Mouse (Mus musculus): ENCODE data around the gene Cyb5r3. TPM values are rescaled to one million over a fixed set of nuclear protein-coding genes. Genes with fewer than 3 reads are reported as not detected.

Cyb5r3 gene
- polyA plus RNA-seq, 1 experiment from 2014 or later: 218 TPM

DNA sequence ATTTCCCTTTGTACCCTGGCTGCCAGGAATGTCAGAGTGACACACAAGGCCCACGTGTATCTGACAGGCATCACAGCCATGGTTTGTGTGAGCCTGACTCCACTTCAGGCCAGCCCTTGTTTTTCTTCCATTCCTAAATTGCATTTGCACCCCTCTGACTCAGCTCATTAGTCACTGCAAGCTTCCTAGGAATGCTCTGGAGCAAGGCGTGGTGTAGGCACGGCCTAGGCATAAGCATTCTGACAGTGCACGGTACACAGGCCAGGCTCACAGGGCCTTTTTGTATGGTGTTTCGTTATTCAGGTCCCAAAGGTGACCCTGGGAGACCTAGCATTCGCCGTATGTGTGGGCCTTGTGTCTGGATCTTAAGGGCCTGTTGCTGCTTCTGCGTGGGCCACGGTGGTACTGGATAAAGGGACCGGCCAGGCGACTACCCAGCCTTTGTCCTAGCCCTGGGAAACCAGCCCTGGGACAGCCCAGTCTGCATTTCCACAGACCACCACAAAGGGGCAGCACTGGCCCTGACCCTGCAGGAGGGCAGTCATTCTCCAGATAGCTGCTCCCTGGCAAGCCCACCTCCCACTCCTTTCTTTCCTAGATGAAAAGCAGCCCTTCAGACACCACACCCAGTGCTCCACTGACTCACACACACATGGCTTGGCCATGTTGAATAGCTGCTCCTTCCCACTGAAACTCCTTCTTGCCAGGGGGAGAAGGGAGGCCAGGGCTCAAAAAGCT lies 15.3 kb downstream of the Cyb5r3 start:
- H3K9me3 ChIP-seq (replicated peaks): no peaks in the 10 kb centered on the region
- peak overlapping the region; percentile 52 for H3K27ac ChIP-seq (replicated peaks)
- peaks cover 26% of the 10 kb centered on the region for H3K4me1 ChIP-seq
- H3K36me3 ChIP-seq: peaks cover 89% of the 10 kb centered on the region
- H3K27me3 ChIP-seq (ENCODE audit: low read depth, poor library complexity, severe bottlenecking): no peaks in the 10 kb centered on the region
- no peak overlapping the region for H3K4me3 ChIP-seq
- DNase-seq (ENCODE audit: low spot score): peak; percentile 66
- 75% methylated on average over 11 of the region's 11 CpGs for WGBS

DNA sequence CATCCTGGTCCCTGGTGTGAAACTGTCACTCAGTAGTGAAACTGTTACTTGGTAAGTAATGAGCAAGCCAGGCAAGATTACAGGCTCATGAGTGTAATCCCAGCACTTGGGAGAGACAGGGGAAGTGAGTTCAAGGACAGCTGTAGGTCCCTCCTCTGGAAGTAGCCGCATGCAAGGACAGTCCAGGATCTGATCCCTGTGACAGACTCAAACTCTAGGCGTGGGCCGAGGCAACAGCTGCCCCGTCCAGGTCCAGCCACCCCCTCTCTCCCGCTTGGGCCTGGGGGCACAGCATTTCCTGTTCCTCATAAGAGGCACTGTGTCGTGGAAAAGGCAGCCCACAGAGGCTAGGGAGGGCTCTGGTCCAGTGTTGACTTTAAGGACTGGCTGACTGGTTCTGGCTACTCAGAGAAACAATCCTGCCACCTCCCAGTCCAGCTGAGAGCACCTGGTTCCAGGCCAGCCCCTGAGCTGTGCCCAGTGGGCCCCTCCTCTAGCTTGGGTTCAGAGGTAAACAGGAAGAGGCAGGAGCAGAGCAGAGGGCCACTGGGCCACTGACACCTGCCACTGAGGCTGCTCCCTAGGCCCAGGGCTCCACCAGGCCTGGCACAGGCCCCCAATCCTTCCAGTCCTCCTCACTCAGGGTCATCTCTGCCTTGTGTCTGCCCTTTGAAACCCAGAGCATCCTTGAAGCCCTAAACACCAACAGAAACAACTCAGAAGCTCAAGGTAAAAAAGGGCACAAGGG lies 16.5 kb downstream of the Cyb5r3 start:
- H3K36me3 ChIP-seq: peaks cover 78% of the 10 kb centered on the region

DNA sequence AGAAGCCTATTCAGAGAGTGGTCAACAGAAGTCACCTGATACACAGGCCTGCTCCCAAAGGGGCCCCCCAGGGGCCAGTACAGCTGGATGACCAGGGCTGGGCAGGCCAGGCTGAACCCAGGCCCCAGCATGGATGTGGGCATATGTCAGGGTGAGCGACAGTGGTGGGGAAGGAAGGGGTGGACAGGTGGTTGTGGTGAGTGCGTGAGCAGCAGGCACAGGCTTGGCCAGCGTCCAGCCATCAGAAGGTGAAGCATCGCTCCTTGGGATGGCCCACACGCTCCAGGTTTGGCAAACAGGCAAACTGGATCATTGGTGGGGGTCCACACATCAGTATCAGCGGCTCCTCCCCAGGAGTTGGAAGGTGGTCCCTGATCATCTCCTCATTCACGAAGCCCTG lies 18.1 kb downstream of the Cyb5r3 start:
- H3K27me3 ChIP-seq (ENCODE audit: low read depth, poor library complexity, severe bottlenecking): no peaks in the 10 kb centered on the region

More for the DNA sequence above, 16.5 kb downstream of the Cyb5r3 start:
- Histone ChIP-seq H3K9me3 (replicated peaks) (no peaks in the 10 kb centered on the region), H3K4me3 (no peak overlapping the region), H3K4me1 (peaks cover 14% of the 10 kb centered on the region), H3K27me3 (ENCODE audit: low read depth, poor library complexity, severe bottlenecking) (no peaks in the 10 kb centered on the region), H3K27ac (replicated peaks) (no peak overlapping the region; the same call in 1 of the 2 replicates)
- no peak for DNase-seq (ENCODE audit: low spot score)
- 86% methylated on average over 6 of the region's 6 CpGs for WGBS

DNA sequence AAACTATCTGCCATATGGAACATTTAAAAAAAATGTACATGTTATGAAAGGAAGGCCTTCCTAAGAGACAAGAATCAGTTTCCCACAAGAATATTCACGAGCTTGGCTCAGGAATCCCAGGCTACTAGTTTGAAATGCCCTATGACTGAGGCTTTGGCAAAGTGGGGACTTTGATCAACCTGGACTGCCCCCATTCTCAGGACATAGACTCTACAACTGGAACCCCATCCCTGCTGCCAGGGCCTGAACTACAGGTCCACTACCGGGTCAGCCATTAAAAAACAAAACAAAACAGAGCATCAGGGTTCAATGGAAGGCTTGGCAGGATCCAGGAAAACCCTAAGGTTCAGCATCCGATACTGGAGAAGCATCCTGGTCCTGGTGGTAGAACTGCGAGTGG lies 21.7 kb downstream of the Cyb5r3 start:
- Histone ChIP-seq H3K9me3 (replicated peaks) (no peaks in the 10 kb centered on the region), H3K4me3 (no peak overlapping the region), H3K27me3 (ENCODE audit: low read depth, poor library complexity, severe bottlenecking) (no peaks in the 10 kb centered on the region), H3K27ac (replicated peaks) (no peak overlapping the region), H3K4me1 (peaks cover 14% of the 10 kb centered on the region), H3K36me3 (peaks cover 47% of the 10 kb centered on the region)
- no peak for DNase-seq (ENCODE audit: low spot score)
- 90% methylated on average over 4 of the region's 4 CpGs for WGBS

More for the DNA sequence above, 18.1 kb downstream of the Cyb5r3 start:
- no peak overlapping the region for H3K27ac ChIP-seq (replicated peaks)
- 92% methylated on average over 7 of the region's 7 CpGs for WGBS
- DNase-seq (ENCODE audit: low spot score): no peak
- H3K36me3 ChIP-seq: peaks cover 62% of the 10 kb centered on the region
- H3K4me1 ChIP-seq: peaks cover 9% of the 10 kb centered on the region
- no peak overlapping the region for H3K4me3 ChIP-seq
- no peaks in the 10 kb centered on the region for H3K9me3 ChIP-seq (replicated peaks)

DNA sequence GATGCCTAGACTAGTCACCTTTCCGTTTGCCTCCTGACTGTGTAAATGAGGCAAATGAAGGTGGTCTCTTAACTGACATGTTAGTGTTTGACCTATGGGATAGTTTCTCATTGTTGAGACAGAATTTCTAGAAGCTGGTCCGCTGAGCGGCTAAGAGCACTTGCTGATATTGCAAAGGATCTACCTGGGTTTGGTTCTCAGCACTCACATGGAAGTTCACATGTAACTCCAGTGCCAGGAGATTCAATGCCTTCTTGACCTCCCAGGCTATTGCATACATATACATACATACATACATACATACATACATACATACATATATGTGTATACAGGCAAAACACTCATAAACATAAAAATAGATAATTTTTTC lies 22.3 kb downstream of the Cyb5r3 start:
- no peak for DNase-seq (ENCODE audit: low spot score)
- Histone ChIP-seq H3K36me3 (peaks cover 47% of the 10 kb centered on the region), H3K27me3 (ENCODE audit: low read depth, poor library complexity, severe bottlenecking) (no peaks in the 10 kb centered on the region), H3K4me1 (peaks cover 14% of the 10 kb centered on the region), H3K27ac (replicated peaks) (peak overlapping the region; percentile 99), H3K4me3 (peak overlapping the region; percentile 99), H3K9me3 (replicated peaks) (no peaks in the 10 kb centered on the region)
- WGBS: 22% methylated on average over 3 of the region's 3 CpGs

DNA sequence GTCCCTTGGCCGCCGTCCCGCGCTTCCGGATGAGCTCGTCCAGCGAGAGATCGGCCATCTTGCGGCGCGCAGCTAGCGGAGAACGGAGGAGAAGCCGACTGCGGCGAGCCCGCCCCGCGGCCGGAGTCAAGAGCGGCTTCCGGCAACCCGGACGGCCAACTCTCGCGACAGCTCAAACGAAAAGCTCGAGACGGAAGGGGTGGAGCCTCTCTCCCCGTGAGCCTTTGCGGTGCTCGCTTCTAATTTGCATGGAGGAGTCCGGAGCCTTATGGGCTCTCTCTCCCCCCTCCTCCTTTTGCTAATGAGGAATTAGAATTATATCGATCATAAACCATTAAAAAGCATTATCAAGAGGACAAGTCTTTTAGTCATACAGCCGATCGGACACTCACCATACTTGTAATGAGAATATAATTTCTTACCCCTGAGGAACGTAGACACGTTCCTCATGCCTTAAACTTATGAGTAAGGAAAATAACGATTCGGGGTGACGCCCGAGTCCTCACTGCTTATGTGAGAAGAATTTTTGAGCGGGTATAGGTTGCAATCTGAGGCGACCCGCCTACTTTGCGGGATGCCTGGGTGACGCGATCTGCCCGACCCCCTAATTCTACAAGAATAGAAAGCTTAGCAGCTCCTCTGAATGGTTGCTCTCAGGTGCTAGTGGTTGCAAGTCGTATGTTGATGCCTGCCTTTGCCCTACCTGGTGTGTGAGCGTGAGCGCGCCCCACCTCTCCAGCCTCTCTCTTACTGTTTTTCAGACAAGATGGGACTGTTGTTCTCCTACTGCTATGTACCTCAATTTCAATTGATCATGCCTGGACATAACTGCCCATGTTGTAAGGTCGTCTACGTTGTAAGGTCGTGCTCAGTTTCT lies 23.0 kb downstream of the Cyb5r3 start, which contains the start of gene Poldip3:
Gene Poldip3 (minus strand): TSS at position 189 of the 877 bp plus-strand sequence.
- Histone ChIP-seq H3K27ac (replicated peaks) (peak within 1 kb of the TSS; percentile 99), H3K4me3 (peak within 1 kb of the TSS; percentile 99), H3K4me1 (peaks cover 14% of the 10 kb centered on the region), H3K9me3 (replicated peaks) (no peaks in the 10 kb centered on the region), H3K36me3 (peaks cover 49% of the 10 kb centered on the region), H3K27me3 (ENCODE audit: low read depth, poor library complexity, severe bottlenecking) (no peaks in the 10 kb centered on the region)
- DNase-seq (ENCODE audit: low spot score): peak; percentile 97
- WGBS: under 1% methylated on average over 56 of the region's 56 CpGs

DNA sequence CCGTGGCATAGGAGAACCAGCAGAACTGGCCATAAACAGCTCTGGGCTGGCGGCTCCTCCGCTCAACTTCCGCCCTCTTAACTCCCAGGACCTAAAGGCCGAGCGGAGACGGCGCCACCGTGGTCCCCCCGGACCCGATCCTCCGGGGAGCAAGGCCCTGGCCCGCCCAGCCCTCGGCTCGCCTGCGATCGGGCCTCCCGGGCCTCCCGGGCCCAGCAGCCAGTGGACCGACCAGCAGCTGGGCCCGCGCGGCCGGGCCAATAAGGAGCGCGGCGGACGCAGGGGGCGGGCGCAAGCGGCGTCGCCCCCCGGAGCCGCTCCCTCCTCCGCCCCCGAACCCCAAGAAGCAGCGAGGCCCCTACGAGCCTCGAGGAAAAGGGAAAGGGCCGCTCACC lies 23.6 kb downstream of the Cyb5r3 start:
- WGBS: under 1% methylated on average over 41 of the region's 41 CpGs
- H3K27ac ChIP-seq (replicated peaks): peak overlapping the region; percentile 99
- no peak for DNase-seq (ENCODE audit: low spot score)

DNA sequence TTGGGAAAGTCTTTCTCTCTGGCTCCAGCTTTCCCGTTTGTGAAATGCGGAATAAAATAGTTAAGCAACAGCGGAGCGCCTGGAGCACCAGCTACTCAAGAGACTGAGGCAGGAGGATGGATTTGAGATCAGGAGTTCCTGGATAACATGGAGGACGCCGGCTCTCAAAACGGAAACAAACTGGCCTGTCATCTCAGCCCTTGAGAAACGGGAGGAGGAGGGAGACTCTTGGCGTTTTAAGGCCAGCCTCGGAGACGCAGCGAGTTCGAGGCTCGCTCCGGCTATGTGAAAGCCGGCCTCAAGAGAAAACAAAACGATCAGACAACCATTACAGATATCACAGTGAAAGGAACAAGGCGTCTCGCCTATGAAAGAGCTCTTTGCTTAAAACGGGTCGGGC lies 24.0 kb downstream of the Cyb5r3 start:
- Histone ChIP-seq H3K4me3 (peak overlapping the region; percentile 99), H3K36me3 (peaks cover 46% of the 10 kb centered on the region), H3K4me1 (peaks cover 16% of the 10 kb centered on the region), H3K27me3 (ENCODE audit: low read depth, poor library complexity, severe bottlenecking) (no peaks in the 10 kb centered on the region), H3K9me3 (replicated peaks) (no peaks in the 10 kb centered on the region), H3K27ac (replicated peaks) (peak overlapping the region; percentile 99)
- no peak for DNase-seq (ENCODE audit: low spot score)
- WGBS: 5% methylated on average over 21 of the region's 21 CpGs

More for the DNA sequence above, 23.6 kb downstream of the Cyb5r3 start:
- Histone ChIP-seq H3K4me3 (peak overlapping the region; percentile 99), H3K36me3 (peaks cover 48% of the 10 kb centered on the region), H3K4me1 (peaks cover 14% of the 10 kb centered on the region), H3K27me3 (ENCODE audit: low read depth, poor library complexity, severe bottlenecking) (no peaks in the 10 kb centered on the region), H3K9me3 (replicated peaks) (no peaks in the 10 kb centered on the region)

DNA sequence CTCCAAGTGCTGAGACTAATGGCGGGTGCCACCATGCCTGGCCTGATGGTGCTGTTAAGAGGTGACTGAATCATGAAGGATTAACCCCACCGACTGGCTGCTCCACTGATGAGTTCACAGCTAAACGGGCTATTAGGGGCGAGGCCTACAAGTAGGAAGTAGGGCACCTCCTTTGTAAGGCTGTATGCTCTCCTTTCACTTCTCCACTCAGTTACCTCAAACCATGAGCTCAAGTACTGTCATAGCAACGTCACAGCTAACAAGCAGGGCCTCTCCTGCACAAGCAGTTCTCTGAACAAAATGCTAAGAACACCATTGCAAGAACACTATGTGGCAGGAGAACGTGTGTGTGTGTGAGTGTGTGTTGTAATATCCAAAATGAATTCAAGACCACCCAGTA lies 26.9 kb downstream of the Cyb5r3 start:
- no peak for DNase-seq (ENCODE audit: low spot score)
- Histone ChIP-seq H3K27ac (replicated peaks) (no peak overlapping the region), H3K9me3 (replicated peaks) (no peaks in the 10 kb centered on the region), H3K4me1 (peaks cover 29% of the 10 kb centered on the region), H3K27me3 (ENCODE audit: low read depth, poor library complexity, severe bottlenecking) (no peaks in the 10 kb centered on the region), H3K36me3 (peaks cover 63% of the 10 kb centered on the region), H3K4me3 (no peak overlapping the region)
- 92% methylated on average over 6 of the region's 6 CpGs for WGBS

DNA sequence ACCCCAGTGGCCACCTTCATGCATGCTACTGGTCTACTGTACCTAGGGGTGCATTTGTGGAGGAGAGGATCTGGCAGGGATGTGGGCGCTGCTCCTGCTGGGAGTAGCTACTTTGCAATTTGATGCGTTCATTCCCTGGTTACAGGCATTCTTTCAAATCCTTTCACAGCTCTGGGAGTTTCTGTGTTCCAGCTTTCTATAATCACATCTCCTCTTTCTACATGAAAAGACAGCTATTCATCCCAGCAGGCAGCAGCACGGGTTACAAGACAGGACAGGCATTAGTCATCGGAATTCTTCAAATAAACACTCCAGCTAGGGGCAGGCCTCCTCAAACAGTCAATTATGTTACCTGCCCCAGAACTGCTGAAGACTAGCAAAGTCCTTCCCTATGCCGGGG lies 29.5 kb downstream of the Cyb5r3 start:
- no peak overlapping the region for H3K4me3 ChIP-seq
- H3K4me1 ChIP-seq: peaks cover 18% of the 10 kb centered on the region
- peaks cover 80% of the 10 kb centered on the region for H3K36me3 ChIP-seq
- no peaks in the 10 kb centered on the region for H3K27me3 ChIP-seq (ENCODE audit: low read depth, poor library complexity, severe bottlenecking)
- no peaks in the 10 kb centered on the region for H3K9me3 ChIP-seq (replicated peaks)
- no peak for DNase-seq (ENCODE audit: low spot score)
- H3K27ac ChIP-seq (replicated peaks): no peak overlapping the region
- 58% methylated on average over 5 of the region's 5 CpGs for WGBS

DNA sequence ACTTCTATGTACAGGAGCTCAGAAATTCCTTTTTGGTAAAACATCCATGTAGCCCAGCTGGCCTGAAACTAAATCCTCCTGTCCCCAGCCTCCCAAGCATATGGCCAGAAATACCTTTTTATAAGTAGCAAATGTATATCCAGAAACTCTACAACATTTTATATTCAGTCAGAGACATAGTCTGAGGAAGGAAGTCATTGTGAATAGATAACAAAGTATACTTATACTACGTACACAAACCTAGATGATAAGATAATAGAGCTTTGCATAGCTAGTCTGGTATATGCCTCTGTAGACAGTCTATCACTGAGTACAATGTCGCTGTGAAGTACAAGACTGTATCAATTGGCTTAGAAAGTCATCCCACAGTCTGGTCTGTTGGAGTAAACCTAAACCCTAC lies 36.7 kb downstream of the Cyb5r3 start:
- 93% methylated on average over 2 of the region's 2 CpGs for WGBS
- no peak overlapping the region for H3K4me3 ChIP-seq
- no peak overlapping the region for H3K27ac ChIP-seq (replicated peaks)
- DNase-seq (ENCODE audit: low spot score): no peak
- H3K27me3 ChIP-seq (ENCODE audit: low read depth, poor library complexity, severe bottlenecking): no peaks in the 10 kb centered on the region
- no peaks in the 10 kb centered on the region for H3K4me1 ChIP-seq
- no peaks in the 10 kb centered on the region for H3K9me3 ChIP-seq (replicated peaks)
- H3K36me3 ChIP-seq: peaks cover 90% of the 10 kb centered on the region

DNA sequence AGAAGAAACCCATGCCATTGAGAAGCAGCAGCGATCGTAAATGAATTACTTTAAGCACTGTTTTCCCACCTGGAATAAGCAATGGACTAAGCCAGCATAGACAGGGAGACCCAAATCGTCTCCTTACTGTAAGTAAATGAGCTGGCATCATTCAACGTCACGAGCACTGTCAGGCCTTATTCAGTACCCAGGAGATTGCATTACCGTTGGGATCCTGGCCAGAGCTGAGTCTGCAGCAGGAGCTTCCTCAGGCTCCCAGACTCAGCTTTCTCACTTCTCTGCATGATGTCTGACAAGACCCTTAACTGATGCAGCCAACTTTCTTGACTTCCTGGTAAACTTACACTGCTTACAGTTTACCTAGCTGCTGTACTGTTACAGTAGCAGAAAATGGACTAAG lies 37.7 kb downstream of the Cyb5r3 start:
- Histone ChIP-seq H3K27me3 (ENCODE audit: low read depth, poor library complexity, severe bottlenecking) (no peaks in the 10 kb centered on the region), H3K36me3 (peaks cover 95% of the 10 kb centered on the region), H3K4me3 (no peak overlapping the region), H3K9me3 (replicated peaks) (no peaks in the 10 kb centered on the region), H3K4me1 (no peaks in the 10 kb centered on the region), H3K27ac (replicated peaks) (no peak overlapping the region)
- WGBS: 95% methylated on average over 6 of the region's 6 CpGs
- no peak for DNase-seq (ENCODE audit: low spot score)
